ENCODE assay signal across 17 mouse cellular contexts in the genomic region with DNA sequence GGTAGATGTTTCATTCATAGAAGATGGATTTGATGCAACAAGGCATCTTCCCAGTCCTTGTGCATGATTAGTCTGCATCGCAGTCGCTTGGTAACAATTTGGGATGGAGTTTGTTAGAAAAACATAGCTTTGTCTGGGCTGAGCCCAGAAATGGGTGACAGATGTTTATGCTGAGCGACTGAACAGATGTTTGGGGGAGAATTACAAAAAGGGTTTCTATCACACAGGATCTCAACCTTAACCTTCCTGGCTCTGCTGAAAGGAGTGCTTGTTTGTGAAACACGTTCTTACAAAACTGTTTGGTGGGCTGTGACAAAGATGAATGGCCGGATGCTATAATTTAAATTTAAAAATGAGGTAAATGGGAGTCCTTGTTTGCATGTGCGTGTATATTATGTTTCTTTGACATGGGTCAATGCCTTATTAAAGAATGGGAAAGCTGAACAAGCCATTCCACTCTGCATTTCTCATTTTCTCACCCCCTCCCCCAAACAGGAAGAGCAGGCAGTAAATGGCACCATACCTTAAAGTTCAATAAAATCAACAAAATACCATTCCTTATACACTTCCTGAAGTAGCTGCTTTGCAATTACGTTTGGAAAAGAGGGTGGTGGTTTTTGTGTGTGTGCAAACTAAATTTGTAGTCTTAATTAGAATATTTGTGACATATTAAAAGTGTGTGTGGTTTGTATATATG. TPM values are rescaled to one million over a fixed set of nuclear protein-coding genes. Genes with fewer than 3 reads are reported as not detected.
A peak's percentile ranks its signal among the peaks of the same experiment; 100 is the strongest.
DNase-seq lines count a peak whose midpoint lies in the region; ATAC-seq and TF ChIP-seq lines count a peak whose summit lies in the region.
"Had no signal": no experiment of that assay in that cellular context is flagged by ENCODE, and none has a peak within 500 bp of the region (broad histone marks: within the 10 kb centered on the region; RNA-seq: fewer than 3 reads in every experiment).

No protein-coding gene starts in this region.

- intact Hi-C loops in left cerebral cortex, postnatal 10 days (cut with DNase I) = no loop called here

- H3K9ac ChIP-seq in kidney, embryonic 16.5 days (replicated peaks; ENCODE audit: low read length) = no peak overlapping the region
- H3K9ac ChIP-seq in forebrain, postnatal 0 days = no peak overlapping the region
- H3K9ac ChIP-seq in limb, embryonic 12.5 days (replicated peaks) = no peak overlapping the region
- H3K9ac ChIP-seq: heart, embryonic 15.5 days; liver, embryonic 12.5 days had no signal

- no peaks in the 10 kb centered on the region for H3K36me3 ChIP-seq in kidney, embryonic 16.5 days (ENCODE audit: insufficient read depth, low read length)
- no peaks in the 10 kb centered on the region for H3K36me3 ChIP-seq in kidney, adult 2 months (ENCODE audit: control insufficient read depth, insufficient read depth, low read length)
- no peaks in the 10 kb centered on the region for H3K36me3 ChIP-seq in forebrain, postnatal 0 days (ENCODE audit: insufficient read depth)
- no peaks in the 10 kb centered on the region for H3K36me3 ChIP-seq in limb, embryonic 12.5 days
- H3K36me3 ChIP-seq: heart, embryonic 15.5 days; liver, embryonic 12.5 days had no signal

- H3K4me2 ChIP-seq in kidney, embryonic 16.5 days (replicated peaks; ENCODE audit: low read depth, low read length) = no peak overlapping the region
- H3K4me2 ChIP-seq in forebrain, postnatal 0 days (ENCODE audit: low read depth) = no peak overlapping the region
- H3K4me2 ChIP-seq in limb, embryonic 12.5 days = 0 out of 2 replicates have a peak overlapping the region, but pooled peaks have one; percentile 16
- H3K4me2 ChIP-seq: heart, embryonic 15.5 days; liver, embryonic 12.5 days had no signal

- no peaks in the 10 kb centered on the region for H3K9me3 ChIP-seq in kidney, embryonic 16.5 days (ENCODE audit: low read length)
- no peaks in the 10 kb centered on the region for H3K9me3 ChIP-seq in forebrain, postnatal 0 days (ENCODE audit: low read length)
- H3K9me3 ChIP-seq in limb, embryonic 12.5 days = no peaks in the 10 kb centered on the region
- H3K9me3 ChIP-seq: heart, embryonic 15.5 days; liver, embryonic 12.5 days had no signal

- H3K4me3 ChIP-seq in kidney, embryonic 16.5 days (ENCODE audit: low read length) = no peak overlapping the region
- H3K4me3 ChIP-seq in kidney, adult 2 months (ENCODE audit: insufficient read depth, low read depth, low read length) = no peak overlapping the region
- H3K4me3 ChIP-seq in forebrain, postnatal 0 days (ENCODE audit: low read depth, low read length) = no peak overlapping the region
- H3K4me3 ChIP-seq in limb, embryonic 12.5 days (replicated peaks) = no peak overlapping the region
- H3K4me3 ChIP-seq: erythroblast, embryonic 14.5 days; heart, embryonic 15.5 days; liver, embryonic 12.5 days; myocyte had no signal

- TF ChIP-seq POLR2A in kidney, adult 2 months (IDR thresholded peaks at IDR 0.05; ENCODE audit: low read depth, low read length) = no peak

- DNase-seq in kidney, adult 2 months = no peak
- peak; percentile 76 for DNase-seq in embryo, embryonic 10.5 days (ENCODE audit: low spot score)
- DNase-seq in forebrain, postnatal 0 days = peak; percentile 17
- DNase-seq in left cerebral cortex, postnatal 10 days (ENCODE audit: extremely low spot score in 1 of 2, low spot score in 2 of 2) = no peak
- DNase-seq in cerebellum, adult 9-11 months = no peak
- no peak for DNase-seq in frontal cortex, postnatal 10 days (ENCODE audit: low spot score in 2 of 2)
- DNase-seq: cerebellum, postnatal 10 days; gastrocnemius, postnatal 10 days; layer of hippocampus, adult 9-11 months; lung, postnatal 4 days had no signal

- WGBS in kidney, embryonic 16.5 days = 20% methylated on average over 7 of the region's 7 CpGs
- WGBS in kidney, adult 2 months = 40% methylated on average over 7 of the region's 7 CpGs
- WGBS in forebrain, postnatal 0 days = 35% methylated on average over 7 of the region's 7 CpGs
- 24% methylated on average over 7 of the region's 7 CpGs for WGBS in limb, embryonic 12.5 days

- peak; percentile 42; the same call in 1 of the 2 replicates for ATAC-seq in kidney, embryonic 16.5 days (ENCODE audit: low FRiP score, low TSS enrichment)
- ATAC-seq in forebrain, postnatal 0 days = peak; percentile 43
- ATAC-seq in limb, embryonic 12.5 days (ENCODE audit: insufficient number of reproducible peaks, insufficient read depth, low FRiP score, low TSS enrichment, low read depth) = peak; percentile 58; the same call in 1 of the 2 replicates
- ATAC-seq: intestine, embryonic 16.5 days; liver, embryonic 12.5 days had no signal

- TF ChIP-seq CTCF in kidney, adult 2 months (conservative IDR thresholded peaks at IDR 0.05; ENCODE audit: insufficient read depth, insufficient read length, low read depth, low read length) = no peak
- no peak for TF ChIP-seq CTCF in forebrain, postnatal 0 days (IDR thresholded peaks at IDR 0.05; ENCODE audit: low read depth)

- peaks cover 12% of the 10 kb centered on the region for H3K4me1 ChIP-seq in kidney, embryonic 16.5 days (ENCODE audit: insufficient read depth, low read length)
- no peaks in the 10 kb centered on the region for H3K4me1 ChIP-seq in kidney, adult 2 months (ENCODE audit: control insufficient read depth, insufficient read depth, low read length)
- H3K4me1 ChIP-seq in forebrain, postnatal 0 days (ENCODE audit: insufficient read depth) = no peaks in the 10 kb centered on the region
- H3K4me1 ChIP-seq in limb, embryonic 12.5 days (replicated peaks) = peaks cover 31% of the 10 kb centered on the region
- H3K4me1 ChIP-seq: liver, embryonic 12.5 days had no signal

- peak overlapping the region; percentile 58; the same call in 1 of the 2 replicates for H3K27ac ChIP-seq in kidney, embryonic 16.5 days (ENCODE audit: low read length)
- H3K27ac ChIP-seq in kidney, adult 2 months (ENCODE audit: insufficient read depth, low read depth, low read length) = no peak overlapping the region
- no peak overlapping the region; the same call in 1 of the 2 replicates for H3K27ac ChIP-seq in forebrain, postnatal 0 days (ENCODE audit: low read depth, low read length)
- H3K27ac ChIP-seq in limb, embryonic 12.5 days = peak overlapping the region; percentile 75
- H3K27ac ChIP-seq: heart, embryonic 15.5 days; liver, embryonic 12.5 days had no signal

- no peaks in the 10 kb centered on the region for H3K27me3 ChIP-seq in kidney, embryonic 16.5 days (ENCODE audit: insufficient read depth, low read length)
- no peaks in the 10 kb centered on the region for H3K27me3 ChIP-seq in kidney, adult 2 months (replicated peaks; ENCODE audit: control insufficient read depth, insufficient read depth, low read length)
- no peaks in the 10 kb centered on the region for H3K27me3 ChIP-seq in forebrain, postnatal 0 days (ENCODE audit: insufficient read depth, low read length)
- no peaks in the 10 kb centered on the region for H3K27me3 ChIP-seq in limb, embryonic 12.5 days
- H3K27me3 ChIP-seq: heart, embryonic 15.5 days; liver, embryonic 12.5 days had no signal

RNA-seq across cellular contexts. Expression of a gene that starts 52.4 kb away (rescaled TPM):
- polyA plus RNA-seq in kidney, embryonic 16.5 days (2015; fragmentation: Nextera tagmentation; extraction: Ambion mirVana) = 28.1 and 31.0 TPM in 2 replicates
- polyA plus RNA-seq in kidney, adult 2 months (2012; rRNA removed) = 28.7 and 31.2 TPM in 2 replicates
- total RNA-seq in forebrain, postnatal 0 days (2014; rRNA removed) = 3.1 and 3.8 TPM in 2 replicates
- 1.3 and 1.5 TPM in 2 replicates for polyA plus RNA-seq in forebrain, postnatal 0 days (2015; fragmentation: Nextera tagmentation; extraction: Ambion mirVana)
- polyA plus RNA-seq in limb, embryonic 12.5 days (2016; fragmentation: Nextera tagmentation; extraction: Ambion mirVana) = 13.2 and 14.8 TPM in 2 replicates
- total RNA-seq in left cerebral cortex, postnatal 10 days (2021) = 1 to 10 TPM; 5.4 to 7.8 TPM
- polyA plus RNA-seq: erythroblast, embryonic 14.5 days had no signal

RNA-seq across cellular contexts. Expression of a gene that starts 52.5 kb away (rescaled TPM):
- 37.6 and 39.9 TPM in 2 replicates for polyA plus RNA-seq in kidney, embryonic 16.5 days (2015; fragmentation: Nextera tagmentation; extraction: Ambion mirVana)
- polyA plus RNA-seq in kidney, adult 2 months (2012; rRNA removed) = 53.6 and 100 TPM in 2 replicates
- total RNA-seq in forebrain, postnatal 0 days (2014; rRNA removed) = 19.2 and 23.2 TPM in 2 replicates
- 20.0 and 27.9 TPM in 2 replicates for polyA plus RNA-seq in forebrain, postnatal 0 days (2015; fragmentation: Nextera tagmentation; extraction: Ambion mirVana)
- polyA plus RNA-seq in limb, embryonic 12.5 days (2016; fragmentation: Nextera tagmentation; extraction: Ambion mirVana) = 20.6 and 25.0 TPM in 2 replicates
- 10 to 100 TPM; 55.6 to 60.5 TPM for total RNA-seq in left cerebral cortex, postnatal 10 days (2021)

Comparison
In these comparisons a context has a peak if more than half of its experiments do, and no peak if none do; other contexts are left out.
1. H3K27ac ChIP-seq: peak in kidney, embryonic 16.5 days (single experiment) and limb, embryonic 12.5 days (single experiment); none in kidney, adult 2 months (single experiment) and forebrain, postnatal 0 days (single experiment).
2. DNase-seq: peak in embryo, embryonic 10.5 days (single experiment) and forebrain, postnatal 0 days (single experiment); none in kidney, adult 2 months (single experiment), left cerebral cortex, postnatal 10 days (0 of 2), cerebellum, adult 9-11 months (single experiment) and frontal cortex, postnatal 10 days (0 of 2).
3. Peak in every context shown above with its lines, with median percentiles within 50 percentile points of each other: ATAC-seq.